In genomic region chr15:80401387-80401898, GRCm38 (mm10) we compare ENCODE assay signal across 12 mouse cellular contexts.
A peak's percentile ranks its signal among the peaks of the same experiment; 100 is the strongest.
DNase-seq lines count a peak whose midpoint lies in the region; ATAC-seq and TF ChIP-seq lines count a peak whose summit lies in the region.
"Had no signal": no experiment of that assay in that cellular context is flagged by ENCODE, and none has a peak within 500 bp of the region (broad histone marks: within the 10 kb centered on the region; RNA-seq: fewer than 3 reads in every experiment).

No protein-coding gene starts in this region.

- no peaks in the 10 kb centered on the region for H3K9me3 ChIP-seq in forebrain, postnatal 0 days (ENCODE audit: low read length)
- H3K9me3 ChIP-seq in midbrain, postnatal 0 days (ENCODE audit: low read length) = no peaks in the 10 kb centered on the region
- H3K9me3 ChIP-seq: heart, embryonic 13.5 days had no signal

- no peak overlapping the region for H3K4me2 ChIP-seq in forebrain, postnatal 0 days (ENCODE audit: low read depth)
- no peak overlapping the region for H3K4me2 ChIP-seq in midbrain, postnatal 0 days (ENCODE audit: low read depth, low read length, poor library complexity, severe bottlenecking)
- H3K4me2 ChIP-seq: heart, embryonic 13.5 days had no signal

- H3K36me3 ChIP-seq in forebrain, postnatal 0 days (ENCODE audit: insufficient read depth) = no peaks in the 10 kb centered on the region
- no peaks in the 10 kb centered on the region for H3K36me3 ChIP-seq in midbrain, postnatal 0 days (ENCODE audit: insufficient read depth, low read length)
- H3K36me3 ChIP-seq: heart, embryonic 13.5 days had no signal

- TF ChIP-seq CTCF in forebrain, postnatal 0 days (IDR thresholded peaks at IDR 0.05; ENCODE audit: low read depth) = no peak
- TF ChIP-seq CTCF in midbrain, postnatal 0 days (IDR thresholded peaks at IDR 0.05) = no peak

- no peaks in the 10 kb centered on the region for H3K27me3 ChIP-seq in forebrain, postnatal 0 days (ENCODE audit: insufficient read depth, low read length)
- H3K27me3 ChIP-seq in midbrain, postnatal 0 days (ENCODE audit: insufficient read depth, low read length) = no peaks in the 10 kb centered on the region

- ATAC-seq in forebrain, postnatal 0 days = peak; percentile 77
- ATAC-seq in midbrain, postnatal 0 days (ENCODE audit: low FRiP score) = peak; percentile 68
- ATAC-seq: activated CD4-positive, CD25-positive, alpha-beta regulatory T cell, adult 4 months had no signal

- no peak overlapping the region for H3K9ac ChIP-seq in forebrain, postnatal 0 days
- H3K9ac ChIP-seq in midbrain, postnatal 0 days (replicated peaks; ENCODE audit: low read length, poor library complexity, severe bottlenecking) = no peak overlapping the region
- H3K9ac ChIP-seq: heart, embryonic 13.5 days had no signal

- DNase-seq in layer of hippocampus, adult 11-12 months (ENCODE audit: low spot score) = peak; percentile 35
- DNase-seq in layer of hippocampus, postnatal 10 days (ENCODE audit: low spot score in 2 of 2) = no peak
- DNase-seq in forebrain, postnatal 0 days = peak; percentile 44
- DNase-seq in kidney, adult 8-10 months = peak; percentile 6 to 56
- DNase-seq in midbrain, postnatal 0 days (ENCODE audit: low spot score) = peak; percentile 66
- no peak for DNase-seq in gastrocnemius, postnatal 14 days
- no peak for DNase-seq in adrenal gland, postnatal 10 days
- DNase-seq: retina, postnatal 1 day had no signal

- no peak overlapping the region for H3K27ac ChIP-seq in forebrain, postnatal 0 days (ENCODE audit: low read depth, low read length)
- H3K27ac ChIP-seq in midbrain, postnatal 0 days (ENCODE audit: low read depth, low read length) = peak overlapping the region; percentile 47
- H3K27ac ChIP-seq: heart, embryonic 13.5 days; layer of hippocampus, adult 2 months had no signal

- H3K4me1 ChIP-seq in forebrain, postnatal 0 days (ENCODE audit: insufficient read depth) = no peaks in the 10 kb centered on the region
- 0 out of 2 replicates have a peak, but pooled peaks cover 4% of the 10 kb centered on the region for H3K4me1 ChIP-seq in midbrain, postnatal 0 days (ENCODE audit: insufficient read depth, low read length)

- no peak overlapping the region for H3K4me3 ChIP-seq in forebrain, postnatal 0 days (ENCODE audit: low read depth, low read length)
- no peak overlapping the region for H3K4me3 ChIP-seq in midbrain, postnatal 0 days (ENCODE audit: low read depth, low read length)
- H3K4me3 ChIP-seq: heart, embryonic 13.5 days; layer of hippocampus, adult 2 months; myocyte had no signal

- intact Hi-C loops in gastrocnemius, postnatal 14 days (cut with DNase I; ENCODE audit: low total_unique reads) = no loop called here

- 21% methylated on average over 2 of the region's 2 CpGs for WGBS in forebrain, postnatal 0 days
- 3% methylated on average over 2 of the region's 2 CpGs for WGBS in midbrain, postnatal 0 days

Comparison
In these comparisons a context has a peak if more than half of its experiments do, and no peak if none do; other contexts are left out.
1. DNase-seq: peak in layer of hippocampus, adult 11-12 months (single experiment), forebrain, postnatal 0 days (single experiment), kidney, adult 8-10 months (2 of 2) and midbrain, postnatal 0 days (single experiment); none in layer of hippocampus, postnatal 10 days (0 of 2), gastrocnemius, postnatal 14 days (single experiment) and adrenal gland, postnatal 10 days (single experiment).